Mouse (Mus musculus): ENCODE measurements at regions not wholly inside any gene's neighbourhood (a gene's known extent, or its start where the extent isn't known, plus 50 kb on each side); places are given as distances from the start of the nearest gene placed in this dataset.

DNA sequence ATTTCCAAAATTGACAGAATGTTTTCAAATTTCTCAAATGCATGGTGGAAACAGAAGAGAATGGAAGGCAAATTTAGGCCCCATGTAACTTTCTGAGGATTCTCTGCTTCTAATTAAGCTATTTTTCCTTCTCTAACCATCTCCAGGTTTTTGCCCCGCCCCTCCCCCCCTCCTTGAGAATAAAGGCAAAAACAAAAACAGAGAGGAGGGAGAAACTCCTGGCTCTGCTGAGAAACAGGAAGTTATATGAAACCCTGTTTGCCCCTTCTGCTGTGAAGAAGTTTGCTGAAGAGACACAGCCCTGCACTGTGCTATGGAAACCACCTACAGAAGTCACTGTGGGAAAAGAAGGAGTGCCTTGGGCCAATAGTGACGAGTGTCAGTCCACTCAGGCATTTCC, 332.9 kb upstream of the Nr2f2 start:
- H3K4me3 ChIP-seq (replicated peaks; ENCODE audit: low read length) = no peak overlapping the region
- H3K36me3 ChIP-seq (ENCODE audit: control insufficient read depth, insufficient read depth, low read length) = no peaks in the 10 kb centered on the region
- DNase-seq (ENCODE audit: low spot score) (no peak), ATAC-seq (ENCODE audit: low FRiP score, low read depth) (no peak)
- no peaks in the 10 kb centered on the region for H3K9me3 ChIP-seq (ENCODE audit: control insufficient read depth, low read length)
- H3K4me1 ChIP-seq (ENCODE audit: control insufficient read depth, insufficient read depth, low read length) = no peaks in the 10 kb centered on the region
- no peak overlapping the region for H3K27ac ChIP-seq (replicated peaks; ENCODE audit: low read depth, low read length)
- WGBS = 38% methylated on average over 2 of the region's 2 CpGs
- no peaks in the 10 kb centered on the region for H3K27me3 ChIP-seq (ENCODE audit: control insufficient read depth, insufficient read depth, low read length)
- no peak overlapping the region for H3K4me2 ChIP-seq (replicated peaks; ENCODE audit: low read depth, low read length, severe bottlenecking)
- TF ChIP-seq POLR2A (IDR thresholded peaks at IDR 0.05; ENCODE audit: borderline replicate concordance, extremely low read depth, insufficient read depth, insufficient read length) = no peak
- H3K9ac ChIP-seq (ENCODE audit: low read depth, low read length, severe bottlenecking) = no peak overlapping the region

DNA sequence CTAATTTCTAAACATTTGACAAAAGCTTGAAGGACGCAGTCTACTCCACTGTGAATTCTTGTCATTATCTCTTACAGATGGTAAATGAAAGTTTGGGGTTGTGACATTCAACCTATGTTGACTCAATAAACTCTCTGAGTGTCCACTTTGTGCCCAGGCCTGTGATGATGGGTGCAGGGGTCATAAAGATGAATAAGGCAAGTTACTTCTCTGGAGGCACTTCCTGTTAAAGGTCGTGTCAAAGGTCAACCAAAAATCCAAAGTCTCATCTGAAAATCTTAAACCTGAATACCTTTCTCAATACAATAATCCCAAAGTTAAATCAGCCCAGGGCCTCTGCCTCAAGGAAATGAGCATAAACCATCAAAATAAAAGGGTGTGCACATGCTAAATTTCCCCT, 332.5 kb upstream of the Nr2f2 start:
- no peak overlapping the region for H3K4me3 ChIP-seq (replicated peaks; ENCODE audit: low read length)
- H3K4me2 ChIP-seq (replicated peaks; ENCODE audit: low read depth, low read length, severe bottlenecking) = no peak overlapping the region
- H3K9ac ChIP-seq (ENCODE audit: low read depth, low read length, severe bottlenecking) = no peak overlapping the region
- no peak for ATAC-seq (ENCODE audit: low FRiP score, low read depth)
- no peak overlapping the region for H3K27ac ChIP-seq (replicated peaks; ENCODE audit: low read depth, low read length)
- TF ChIP-seq POLR2A (IDR thresholded peaks at IDR 0.05; ENCODE audit: borderline replicate concordance, extremely low read depth, insufficient read depth, insufficient read length) = no peak
- H3K36me3 ChIP-seq (ENCODE audit: control insufficient read depth, insufficient read depth, low read length) = no peaks in the 10 kb centered on the region
- H3K9me3 ChIP-seq (ENCODE audit: control insufficient read depth, low read length) = no peaks in the 10 kb centered on the region
- H3K27me3 ChIP-seq (ENCODE audit: control insufficient read depth, insufficient read depth, low read length) = no peaks in the 10 kb centered on the region
- DNase-seq (ENCODE audit: low spot score) = no peak
- H3K4me1 ChIP-seq (ENCODE audit: control insufficient read depth, insufficient read depth, low read length) = no peaks in the 10 kb centered on the region
- 57% methylated on average over 2 of the region's 2 CpGs for WGBS

GRCm38 (mm10) chr7:70692160-70692559, 325.6 kb upstream of the Nr2f2 start:
- no peak for TF ChIP-seq POLR2A (IDR thresholded peaks at IDR 0.05; ENCODE audit: borderline replicate concordance, extremely low read depth, insufficient read depth, insufficient read length)
- H3K9ac ChIP-seq (ENCODE audit: low read depth, low read length, severe bottlenecking) = no peak overlapping the region
- no peaks in the 10 kb centered on the region for H3K27me3 ChIP-seq (ENCODE audit: control insufficient read depth, insufficient read depth, low read length)
- no peaks in the 10 kb centered on the region for H3K9me3 ChIP-seq (ENCODE audit: control insufficient read depth, low read length)
- H3K4me2 ChIP-seq (replicated peaks; ENCODE audit: low read depth, low read length, severe bottlenecking) = no peak overlapping the region
- H3K4me1 ChIP-seq (ENCODE audit: control insufficient read depth, insufficient read depth, low read length) = no peaks in the 10 kb centered on the region
- no peak overlapping the region for H3K4me3 ChIP-seq (replicated peaks; ENCODE audit: low read length)
- H3K27ac ChIP-seq (replicated peaks; ENCODE audit: low read depth, low read length) = no peak overlapping the region
- DNase-seq (ENCODE audit: low spot score) = no peak
- no peaks in the 10 kb centered on the region for H3K36me3 ChIP-seq (ENCODE audit: control insufficient read depth, insufficient read depth, low read length)
- ATAC-seq (ENCODE audit: low FRiP score, low read depth) = no peak
- 74% methylated on average over 4 of the region's 4 CpGs for WGBS

- no peaks in the 10 kb centered on the region for H3K4me1 ChIP-seq (ENCODE audit: control insufficient read depth, insufficient read depth, low read length)
- DNase-seq (ENCODE audit: low spot score) (no peak), ATAC-seq (ENCODE audit: low FRiP score, low read depth) (no peak)
- no peak overlapping the region for H3K4me3 ChIP-seq (replicated peaks; ENCODE audit: low read length)
- no peak overlapping the region for H3K27ac ChIP-seq (replicated peaks; ENCODE audit: low read depth, low read length)
- no peaks in the 10 kb centered on the region for H3K27me3 ChIP-seq (ENCODE audit: control insufficient read depth, insufficient read depth, low read length)
- no peaks in the 10 kb centered on the region for H3K9me3 ChIP-seq (ENCODE audit: control insufficient read depth, low read length)
- no peak overlapping the region for H3K4me2 ChIP-seq (replicated peaks; ENCODE audit: low read depth, low read length, severe bottlenecking)
- 93% methylated on average over 7 of the region's 7 CpGs for WGBS
- no peak overlapping the region for H3K9ac ChIP-seq (ENCODE audit: low read depth, low read length, severe bottlenecking)
- TF ChIP-seq POLR2A (IDR thresholded peaks at IDR 0.05; ENCODE audit: borderline replicate concordance, extremely low read depth, insufficient read depth, insufficient read length) = no peak
- no peaks in the 10 kb centered on the region for H3K36me3 ChIP-seq (ENCODE audit: control insufficient read depth, insufficient read depth, low read length)
These were observed 324.3 kb upstream of the Nr2f2 start for GRCm38 (mm10) chr7:70690845-70691244.

- H3K4me2 ChIP-seq (replicated peaks; ENCODE audit: low read depth, low read length, severe bottlenecking) = no peak overlapping the region
- WGBS = 29% methylated on average over 2 of the region's 2 CpGs
These were observed 302.5 kb upstream of the Nr2f2 start for GRCm38 (mm10) chr7:70669065-70669464.

DNA sequence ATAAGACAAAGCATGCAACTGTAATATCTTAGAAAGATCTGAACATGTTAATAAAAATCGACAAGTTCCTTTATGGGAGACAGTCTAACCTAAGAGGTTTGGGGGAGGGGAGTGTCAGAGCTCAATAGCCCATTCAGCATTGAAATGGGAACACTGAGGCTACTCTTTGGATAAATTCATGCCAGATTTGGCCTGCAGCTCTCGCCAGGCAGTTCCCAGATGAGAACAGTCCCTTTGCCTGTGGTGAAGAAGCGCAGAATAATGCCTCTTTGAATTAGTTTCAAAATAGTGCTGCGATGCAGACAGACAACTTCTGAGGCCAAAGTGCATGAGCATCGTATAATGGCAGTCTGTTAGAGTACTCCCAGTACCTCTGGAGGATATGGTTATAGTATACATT, 293.6 kb upstream of the Nr2f2 start:
- WGBS = 74% methylated on average over 5 of the region's 5 CpGs
- ATAC-seq (ENCODE audit: low FRiP score, low read depth) (no peak), DNase-seq (ENCODE audit: low spot score) (no peak)
- Histone ChIP-seq H3K9ac (ENCODE audit: low read depth, low read length, severe bottlenecking) (no peak overlapping the region), H3K9me3 (ENCODE audit: control insufficient read depth, low read length) (no peaks in the 10 kb centered on the region), H3K27me3 (ENCODE audit: control insufficient read depth, insufficient read depth, low read length) (no peaks in the 10 kb centered on the region), H3K4me1 (ENCODE audit: control insufficient read depth, insufficient read depth, low read length) (no peaks in the 10 kb centered on the region), H3K36me3 (ENCODE audit: control insufficient read depth, insufficient read depth, low read length) (no peaks in the 10 kb centered on the region), H3K4me2 (replicated peaks; ENCODE audit: low read depth, low read length, severe bottlenecking) (no peak overlapping the region), H3K4me3 (replicated peaks; ENCODE audit: low read length) (no peak overlapping the region), H3K27ac (replicated peaks; ENCODE audit: low read depth, low read length) (no peak overlapping the region)
- no peak for TF ChIP-seq POLR2A (IDR thresholded peaks at IDR 0.05; ENCODE audit: borderline replicate concordance, extremely low read depth, insufficient read depth, insufficient read length)

More at GRCm38 (mm10) chr7:70669065-70669464, 302.5 kb upstream of the Nr2f2 start:
- no peak for DNase-seq (ENCODE audit: low spot score)
- no peak overlapping the region for H3K9ac ChIP-seq (ENCODE audit: low read depth, low read length, severe bottlenecking)
- peaks cover 4% of the 10 kb centered on the region; the same call in 1 of the 2 replicates for H3K4me1 ChIP-seq (ENCODE audit: control insufficient read depth, insufficient read depth, low read length)
- no peaks in the 10 kb centered on the region for H3K27me3 ChIP-seq (ENCODE audit: control insufficient read depth, insufficient read depth, low read length)
- no peak overlapping the region for H3K27ac ChIP-seq (replicated peaks; ENCODE audit: low read depth, low read length)
- no peaks in the 10 kb centered on the region for H3K36me3 ChIP-seq (ENCODE audit: control insufficient read depth, insufficient read depth, low read length)
- ATAC-seq (ENCODE audit: low FRiP score, low read depth) = no peak
- no peak for TF ChIP-seq POLR2A (IDR thresholded peaks at IDR 0.05; ENCODE audit: borderline replicate concordance, extremely low read depth, insufficient read depth, insufficient read length)
- no peak overlapping the region for H3K4me3 ChIP-seq (replicated peaks; ENCODE audit: low read length)
- H3K9me3 ChIP-seq (ENCODE audit: control insufficient read depth, low read length) = no peaks in the 10 kb centered on the region

All from limb, embryonic 14.5 days (tissue).